Mouse (Mus musculus) adrenal gland, postnatal 10 days (tissue): Measurements from ENCODE around the gene E2f1. TPM values are rescaled to one million over a fixed set of nuclear protein-coding genes. Genes with fewer than 3 reads are reported as not detected.

Experiments
- total RNA-seq, 2 experiments: library from RNA; stranded (reverse); gene quantifications; 2 replicates each; pipeline ENCODE4 v1.2.3; 2021

Gene E2f1
- total RNA-seq, 2 experiments from 2014 or later = 12.8 to 14.1 TPM

Other genes starting within 250 kb of the E2f1 start
- 10 to 100 TPM; 14.4 to 19.7 TPM for gene Cdk5rap1, start 196.9 kb downstream of the E2f1 start, total RNA-seq
- 10 to 100 TPM; 29.0 to 31.9 TPM for gene Snta1, start 161.8 kb downstream of the E2f1 start, total RNA-seq
- 10 to 100 TPM; 23.9 to 35.6 TPM for gene Cbfa2t2, start 133.4 kb downstream of the E2f1 start, total RNA-seq
- gene 1700003F12Rik, start 22.8 kb downstream of the E2f1 start, total RNA-seq = under 1 TPM; 0.61 to 0.81 TPM
- gene Actl10, start 18.1 kb downstream of the E2f1 start, total RNA-seq = not detected
- 1 to 10 TPM; 2.0 to 2.7 TPM for gene Necab3, start 11.0 kb downstream of the E2f1 start, total RNA-seq
- gene Pxmp4, start 33.8 kb upstream of the E2f1 start, total RNA-seq = 10 to 100 TPM; 45.5 to 53.0 TPM
- 1 to 10 TPM; 2.5 to 2.7 TPM for gene Zfp341, start 43.4 kb upstream of the E2f1 start, total RNA-seq
- gene 4930519P11Rik, start 43.5 kb upstream of the E2f1 start, total RNA-seq = not detected
- gene Chmp4b, start 81.8 kb upstream of the E2f1 start, total RNA-seq = 100 to 1,000 TPM; 174 to 180 TPM
- gene Gm14214, start 200.1 kb upstream of the E2f1 start, total RNA-seq = not detected
- 100 to 1,000 TPM; 170 to 177 TPM for gene Raly, start 221.2 kb upstream of the E2f1 start, total RNA-seq
- not detected for gene a, start 221.5 kb upstream of the E2f1 start, total RNA-seq